Mouse (Mus musculus) gastrocnemius, adult 8-10 months (tissue): Measurements from ENCODE around the gene Cox8a. TPM values are rescaled to one million over a fixed set of nuclear protein-coding genes. Genes with fewer than 3 reads are reported as not detected.

Experiments used
- DNase-seq, 2 experiments: peaks; one replicate each; pipeline ENCODE4 v3.0.0; 2022; ENCODE audit warnings: low spot score in 2 of 2
- total RNA-seq, 4 experiments: library from RNA; stranded (reverse); gene quantifications; 2 replicates each; pipeline ENCODE4 v1.2.4; 2022

Gene Cox8a
- total RNA-seq, 4 experiments from 2014 or later = 68.4 to 103 (median 82.9) TPM

DNA sequence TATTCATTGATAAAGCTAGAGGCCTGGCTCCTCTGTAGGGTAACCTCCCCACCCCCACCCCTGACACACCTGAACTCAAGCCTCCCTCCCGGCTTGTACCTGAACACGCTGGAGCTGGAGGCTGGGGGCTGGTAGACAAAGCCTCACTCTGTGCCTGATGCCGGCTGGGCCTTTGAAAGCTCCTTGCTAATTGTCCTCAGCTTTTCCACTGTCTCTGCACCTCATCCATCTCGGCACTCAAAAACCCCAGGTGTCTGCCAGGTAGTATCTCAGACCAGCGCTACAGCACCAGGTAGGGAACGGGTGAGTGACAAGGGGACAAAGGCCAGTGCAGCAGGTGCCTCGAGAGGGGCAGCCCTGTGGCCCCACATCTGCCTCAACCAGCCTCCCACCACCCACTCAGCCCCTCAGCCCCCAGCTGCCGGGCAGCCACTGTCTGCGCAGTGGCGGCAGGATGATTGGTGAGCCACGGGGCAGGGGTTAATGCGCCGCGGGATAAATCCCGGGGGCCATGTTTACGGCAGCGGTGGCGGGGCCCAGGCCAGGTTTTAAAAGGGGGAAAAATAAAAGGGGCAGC, 31.6 kb downstream of the Cox8a start:
- no peak for DNase-seq

GRCm38 (mm10) chr19:7185059-7185458, 32.4 kb downstream of the Cox8a start:
- DNase-seq = no peak

- no peak for DNase-seq
Observed at GRCm38 (mm10) chr19:7183419-7183818, 34.0 kb downstream of the Cox8a start.

- DNase-seq = no peak
Observed at GRCm38 (mm10) chr19:7182273-7182949, 35.0 kb downstream of the Cox8a start.

DNA sequence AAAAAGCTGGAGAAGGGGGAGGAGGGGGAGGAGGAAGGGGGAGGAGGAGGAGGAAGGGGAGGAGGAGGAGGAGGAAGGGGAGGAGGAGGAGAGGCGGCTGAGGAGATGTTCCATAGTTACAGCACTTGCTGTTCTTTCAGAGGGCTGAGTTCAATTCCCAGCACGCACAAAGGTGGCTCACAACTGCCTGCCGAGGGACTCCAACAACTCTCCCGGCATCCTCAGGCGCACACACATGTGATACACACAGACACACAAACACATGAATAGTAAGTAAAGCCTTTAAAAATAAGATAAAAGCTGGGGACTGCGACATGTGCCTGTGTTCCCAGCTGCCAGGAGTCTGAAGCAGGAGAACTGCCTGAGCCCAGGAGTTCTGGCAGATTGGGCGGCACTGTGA, 35.9 kb downstream of the Cox8a start:
- DNase-seq = no peak

- peak in 1 of 2 experiments; percentile 56 for DNase-seq
Observed at GRCm38 (mm10) chr19:7180756-7181405, 36.5 kb downstream of the Cox8a start.

- DNase-seq = peak in 1 of 2 experiments; percentile 31
Observed at GRCm38 (mm10) chr19:7178841-7179452, 38.5 kb downstream of the Cox8a start.

- no peak for DNase-seq
Observed at GRCm38 (mm10) chr19:7177804-7178511, 39.5 kb downstream of the Cox8a start.

DNA sequence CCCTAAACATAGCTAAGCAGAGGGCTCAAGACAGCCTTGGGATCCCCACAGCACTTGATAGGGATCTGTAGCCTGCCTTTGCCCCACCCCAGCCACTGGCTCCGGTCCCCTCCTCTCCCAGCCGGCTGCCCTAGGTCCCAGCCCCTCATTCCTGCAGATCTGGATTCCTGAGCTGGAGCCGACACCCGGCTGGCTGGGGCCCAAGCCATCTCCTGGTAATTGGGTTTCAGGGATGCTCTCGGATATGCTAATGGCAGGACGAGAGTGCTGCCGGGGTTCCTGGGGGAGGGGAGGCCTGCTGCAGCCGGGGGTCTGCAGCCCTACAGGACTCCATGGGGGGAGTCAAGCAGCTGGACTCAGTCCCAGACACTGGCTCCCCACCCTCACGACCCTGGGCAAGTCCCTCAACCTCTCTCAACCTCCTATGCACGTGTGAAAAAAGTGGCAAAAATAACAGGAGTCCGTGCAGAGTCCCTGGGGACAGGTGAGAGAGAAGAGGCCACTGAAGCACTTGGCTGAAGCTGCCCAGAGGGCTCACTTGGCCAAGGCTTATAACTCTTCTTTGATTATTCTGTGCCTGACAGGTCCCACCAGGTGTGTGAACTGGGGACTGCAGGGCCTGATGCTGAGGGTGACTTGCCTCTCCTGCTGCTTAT, 41.2 kb downstream of the Cox8a start:
- DNase-seq = no peak

DNA sequence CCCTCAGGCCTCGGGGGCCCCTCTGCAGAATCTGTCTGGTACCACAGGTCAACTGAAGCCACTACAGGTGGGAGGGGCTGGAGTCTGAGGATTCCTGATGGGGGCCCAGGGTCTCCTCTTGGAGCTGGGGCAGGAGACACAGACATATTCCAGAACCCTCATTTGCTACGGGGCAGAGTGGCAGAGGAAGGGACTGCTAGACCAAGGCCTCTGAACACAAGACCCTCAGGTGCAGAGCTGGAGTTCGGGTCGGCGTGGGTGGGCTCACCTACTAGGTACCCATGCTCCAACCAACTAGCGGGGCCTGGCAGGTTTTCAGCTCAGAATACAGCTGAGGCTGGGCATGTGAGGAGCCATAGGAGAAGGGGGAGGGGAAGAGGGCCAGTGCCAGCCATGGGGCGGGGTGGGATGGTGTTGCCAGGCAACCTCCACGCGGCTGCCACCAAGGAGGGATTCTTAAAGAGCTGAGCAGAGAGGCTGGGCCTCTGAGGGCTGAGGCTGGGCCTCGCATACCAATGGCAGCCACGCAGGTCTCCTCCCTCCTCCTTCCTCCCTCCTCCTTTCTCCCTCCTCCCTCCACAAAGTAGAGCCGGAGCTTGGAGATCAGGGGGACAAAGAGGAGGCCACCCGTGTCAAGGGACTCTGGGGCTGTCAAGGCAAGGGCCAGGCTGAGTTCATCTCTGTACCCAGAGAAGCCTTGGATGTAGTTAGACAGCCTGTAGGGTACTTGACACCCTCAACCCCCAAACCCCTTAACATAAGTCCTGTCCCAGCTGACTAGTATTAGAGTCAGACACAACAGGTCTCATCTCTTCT, 45.2 kb downstream of the Cox8a start:
- DNase-seq = no peak

DNA sequence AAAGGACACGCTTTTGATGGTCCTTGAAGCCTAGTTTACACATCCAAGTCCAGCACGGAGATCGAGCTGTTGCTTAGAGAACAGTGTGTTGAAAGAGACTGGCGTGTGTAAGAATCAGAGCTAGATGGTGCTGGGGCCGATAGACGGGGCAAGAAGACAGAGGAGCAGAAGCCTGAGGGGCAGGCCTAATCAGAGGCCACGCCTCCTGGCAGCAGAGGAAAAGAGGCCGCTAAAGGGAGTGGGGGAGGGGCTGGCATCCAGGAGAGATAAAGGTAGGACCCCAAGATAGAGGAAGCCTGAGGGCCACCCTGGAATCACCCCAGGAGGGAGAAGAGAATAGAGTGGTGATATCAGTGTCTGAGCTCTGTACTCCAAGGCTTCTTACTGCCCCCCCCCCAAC, 46.0 kb downstream of the Cox8a start:
- no peak for DNase-seq

DNA sequence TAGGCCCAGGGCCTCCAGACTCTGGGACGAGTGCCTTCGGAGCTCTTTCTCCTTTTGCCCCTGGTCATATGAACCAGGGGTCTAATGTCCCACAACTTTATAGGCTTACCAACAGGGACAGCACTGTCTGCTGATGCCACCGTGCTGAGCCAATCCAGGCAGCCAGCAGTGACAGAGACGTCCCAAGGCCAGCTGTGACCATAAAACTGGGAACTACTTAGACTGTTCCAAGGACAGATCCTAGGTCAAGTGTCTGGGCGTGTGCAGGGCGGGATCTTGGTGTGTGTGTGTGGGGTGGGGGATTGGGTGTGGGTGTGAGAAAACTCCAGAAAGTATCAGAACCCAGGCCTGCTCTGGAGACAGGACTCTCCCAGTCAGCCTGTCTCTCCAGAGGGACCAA, 46.5 kb downstream of the Cox8a start:
- peak; percentile 33 to 36 for DNase-seq

DNA sequence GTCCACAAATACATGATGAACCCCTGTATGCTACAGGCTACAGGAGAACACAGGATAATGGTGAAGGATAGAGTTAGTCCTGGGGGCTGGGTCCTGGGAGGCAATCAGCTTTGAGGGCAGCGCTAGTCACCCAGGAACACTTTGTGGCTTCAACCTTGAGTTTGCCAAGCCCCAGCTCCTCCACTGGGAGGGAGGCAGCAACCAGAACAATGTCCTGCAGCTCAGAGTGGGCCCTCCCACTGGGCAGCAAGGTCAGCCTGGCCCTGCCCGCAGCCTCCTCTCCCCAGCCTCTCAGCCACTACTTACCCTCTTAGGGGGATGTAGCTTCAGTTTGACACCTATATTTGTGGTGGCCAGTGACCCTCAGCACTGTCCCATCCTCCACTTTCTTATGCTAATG, 49.0 kb downstream of the Cox8a start:
- no peak for DNase-seq

DNA sequence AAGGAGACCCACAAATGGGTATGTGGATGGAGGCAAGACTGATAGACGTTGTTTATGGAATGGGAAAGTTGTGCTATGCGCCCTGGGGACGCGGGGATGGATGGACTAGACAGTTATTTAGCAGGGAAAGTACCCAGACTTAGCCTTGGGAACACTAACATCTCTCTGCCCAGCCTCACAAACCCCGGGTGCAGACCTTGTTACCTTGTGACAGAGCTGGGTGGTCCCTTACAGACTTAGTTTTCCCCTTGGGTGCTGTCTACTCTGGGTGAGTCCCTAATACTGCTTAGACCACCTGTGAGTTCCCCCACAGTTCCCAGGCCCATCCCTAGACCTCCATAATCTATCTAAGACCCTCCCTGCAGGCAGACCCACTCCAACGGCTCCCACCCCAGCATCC, 50.6 kb downstream of the Cox8a start:
- DNase-seq = no peak

- no peak for DNase-seq
Observed at GRCm38 (mm10) chr19:7166200-7166711, 51.2 kb downstream of the Cox8a start.

DNA sequence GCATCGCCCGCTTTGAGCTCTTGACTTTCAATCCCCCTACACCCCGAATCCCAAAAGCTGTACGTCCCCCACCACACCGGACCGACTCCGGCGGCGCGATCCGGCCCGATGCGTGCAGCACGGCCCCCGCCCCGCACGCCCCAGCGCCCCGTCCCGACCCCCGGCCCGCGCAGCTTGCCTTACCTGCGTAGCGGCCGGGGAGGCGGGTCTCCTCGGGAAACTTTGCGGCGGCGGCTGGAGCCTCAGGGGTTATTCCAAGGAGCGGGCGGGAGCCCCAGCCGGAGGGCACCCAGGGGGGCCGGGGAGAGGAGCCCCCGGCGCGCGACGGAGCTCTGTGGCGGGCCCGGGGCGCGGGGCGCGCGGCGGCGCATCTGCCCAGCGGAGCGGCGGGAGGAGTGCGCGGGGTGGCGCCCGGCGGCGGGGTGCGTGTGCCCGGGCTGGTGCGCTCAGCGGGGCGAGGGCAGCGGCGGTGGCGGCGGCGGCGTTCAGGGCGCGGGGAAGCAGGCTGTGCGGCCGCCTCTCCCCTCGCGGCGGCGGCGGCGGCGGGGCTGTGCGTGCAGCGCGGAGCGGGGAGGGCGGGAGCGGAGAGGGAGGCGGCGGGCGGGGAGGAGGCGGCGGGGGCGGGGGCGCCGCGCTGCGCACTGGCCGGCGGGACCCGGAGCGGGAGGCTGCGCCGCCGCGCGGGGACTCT, 51.8 kb downstream of the Cox8a start:
- no peak for DNase-seq
